Mouse (Mus musculus): ENCODE measurements around the gene As3mt. TPM values are rescaled to one million over a fixed set of nuclear protein-coding genes. Genes with fewer than 3 reads are reported as not detected.
"Not testable (repeated sequence)": the region's sequence is repeated elsewhere in the genome, so short reads cannot be mapped to it uniquely, and the experiment has no call there.

As3mt gene
- polyA plus RNA-seq, 1 experiment from 2014 or later, result 35.2 TPM

DNA sequence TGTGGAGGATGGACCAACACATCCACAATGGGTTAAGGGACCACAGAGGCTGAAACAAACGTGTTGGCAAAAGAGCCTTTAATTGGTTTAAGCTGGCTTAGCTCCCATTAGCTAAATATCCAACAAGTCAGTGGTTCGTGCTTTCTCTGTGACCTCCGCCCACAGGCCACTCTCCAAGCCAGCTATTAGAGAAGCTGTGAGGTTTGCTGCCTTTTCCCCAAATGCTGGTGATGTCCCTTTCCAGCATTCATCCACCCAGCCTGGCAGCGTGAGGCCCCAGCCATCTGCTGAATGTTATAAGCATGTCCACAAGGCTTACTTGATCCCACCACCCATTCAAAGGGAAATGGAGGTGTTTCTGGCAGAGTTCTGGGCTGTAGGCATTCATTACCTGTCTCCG lies 69.1 kb downstream of the As3mt start:
- WGBS, result 71% methylated on average over 5 of the region's 5 CpGs
- ATAC-seq (ENCODE audit: insufficient read depth, low FRiP score, low TSS enrichment) (no peak), DNase-seq (ENCODE audit: low spot score) (no peak)
- no peak overlapping the region for H3K4me3 ChIP-seq (ENCODE audit: low read depth, low read length)
- H3K4me1 ChIP-seq (ENCODE audit: control insufficient read depth, insufficient read depth, low read length), result no peaks in the 10 kb centered on the region
- H3K36me3 ChIP-seq (ENCODE audit: control insufficient read depth, insufficient read depth, low read length), result no peaks in the 10 kb centered on the region
- no peak overlapping the region for H3K4me2 ChIP-seq (ENCODE audit: low read depth)
- no peaks in the 10 kb centered on the region for H3K9me3 ChIP-seq (ENCODE audit: control insufficient read depth, low read length)
- no peak overlapping the region for H3K27ac ChIP-seq (ENCODE audit: low read depth, low read length)
- H3K9ac ChIP-seq (ENCODE audit: low read length), result no peak overlapping the region
- no peaks in the 10 kb centered on the region for H3K27me3 ChIP-seq (ENCODE audit: control insufficient read depth, insufficient read depth, low read length)

DNA sequence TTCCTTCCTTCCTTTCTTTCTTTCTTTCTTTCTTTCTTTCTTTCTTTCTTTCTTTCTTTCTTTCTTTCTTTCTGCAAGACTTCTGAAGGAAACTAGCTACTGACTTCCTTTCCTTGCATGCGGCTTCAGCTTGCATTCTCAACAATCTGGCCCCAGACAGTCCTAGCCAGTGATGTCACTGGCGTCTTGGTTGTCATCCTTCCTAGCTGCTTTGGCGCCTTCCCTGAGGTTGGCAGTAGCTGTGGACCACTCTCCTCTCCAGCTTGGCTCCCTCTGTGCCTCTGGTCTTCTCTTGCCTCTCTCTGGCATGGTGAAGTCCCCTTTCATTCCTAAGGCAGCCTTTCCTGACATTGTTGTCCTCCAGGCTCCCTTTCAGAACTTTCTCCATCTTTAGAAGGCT lies 69.6 kb downstream of the As3mt start:
- no peaks in the 10 kb centered on the region for H3K36me3 ChIP-seq (ENCODE audit: control insufficient read depth, insufficient read depth, low read length)
- 73% methylated on average over 3 of the region's 3 CpGs for WGBS
- no peaks in the 10 kb centered on the region for H3K9me3 ChIP-seq (ENCODE audit: control insufficient read depth, low read length)
- DNase-seq (ENCODE audit: low spot score), result no peak
- no peak for ATAC-seq (ENCODE audit: insufficient read depth, low FRiP score, low TSS enrichment)
- H3K4me1 ChIP-seq (ENCODE audit: control insufficient read depth, insufficient read depth, low read length), result no peaks in the 10 kb centered on the region
- H3K27ac ChIP-seq (ENCODE audit: low read depth, low read length), result no peak overlapping the region
- no peak overlapping the region for H3K9ac ChIP-seq (ENCODE audit: low read length)
- no peak overlapping the region for H3K4me3 ChIP-seq (ENCODE audit: low read depth, low read length)
- H3K4me2 ChIP-seq (ENCODE audit: low read depth), result no peak overlapping the region
- no peaks in the 10 kb centered on the region for H3K27me3 ChIP-seq (ENCODE audit: control insufficient read depth, insufficient read depth, low read length)

DNA sequence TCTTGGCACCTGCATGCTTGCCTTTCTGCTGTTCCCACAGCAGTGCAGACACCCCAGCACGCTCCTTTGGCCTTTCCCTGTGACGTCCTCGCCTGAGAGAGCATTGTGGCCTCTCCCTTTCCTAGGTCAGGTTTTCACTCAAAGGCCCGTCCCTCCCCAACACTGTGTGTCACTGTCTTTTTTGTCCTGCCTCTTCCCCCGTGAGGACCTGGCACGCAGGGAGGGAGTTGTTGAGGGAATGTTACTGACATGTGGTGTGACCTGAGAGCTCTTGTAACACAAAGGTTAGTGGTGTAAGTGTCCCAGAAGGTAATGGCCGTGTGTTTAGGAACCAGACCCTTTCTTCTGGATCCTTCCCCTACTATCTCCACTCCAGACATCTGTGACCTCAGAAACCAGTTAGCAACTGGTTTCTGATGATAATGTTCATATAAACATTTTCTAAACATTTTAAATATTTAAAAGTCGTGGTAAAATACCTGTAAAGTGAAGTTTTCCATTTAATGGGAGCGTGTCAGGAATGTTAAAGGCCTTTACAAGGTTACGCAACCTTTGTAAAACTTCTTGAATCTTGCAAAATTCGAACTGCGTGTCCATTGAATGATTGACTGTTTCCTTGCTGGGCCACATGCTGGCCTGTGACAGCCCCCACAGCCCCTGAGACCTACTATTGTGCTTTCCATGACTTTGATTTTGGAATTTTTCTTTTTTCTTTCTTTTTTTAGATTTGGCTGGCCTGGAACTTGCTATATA lies 70.8 kb downstream of the As3mt start:
- ATAC-seq (ENCODE audit: insufficient read depth, low FRiP score, low TSS enrichment) (no peak), DNase-seq (ENCODE audit: low spot score) (no peak)
- no peaks in the 10 kb centered on the region for H3K27me3 ChIP-seq (ENCODE audit: control insufficient read depth, insufficient read depth, low read length)
- H3K4me2 ChIP-seq (ENCODE audit: low read depth), result no peak overlapping the region
- 65% methylated on average over 12 of the region's 12 CpGs for WGBS
- no peaks in the 10 kb centered on the region for H3K4me1 ChIP-seq (ENCODE audit: control insufficient read depth, insufficient read depth, low read length)
- H3K27ac ChIP-seq (ENCODE audit: low read depth, low read length), result no peak overlapping the region
- no peak overlapping the region for H3K9ac ChIP-seq (ENCODE audit: low read length)
- no peaks in the 10 kb centered on the region for H3K9me3 ChIP-seq (ENCODE audit: control insufficient read depth, low read length)
- no peak overlapping the region for H3K4me3 ChIP-seq (ENCODE audit: low read depth, low read length)
- no peaks in the 10 kb centered on the region for H3K36me3 ChIP-seq (ENCODE audit: control insufficient read depth, insufficient read depth, low read length)

DNA sequence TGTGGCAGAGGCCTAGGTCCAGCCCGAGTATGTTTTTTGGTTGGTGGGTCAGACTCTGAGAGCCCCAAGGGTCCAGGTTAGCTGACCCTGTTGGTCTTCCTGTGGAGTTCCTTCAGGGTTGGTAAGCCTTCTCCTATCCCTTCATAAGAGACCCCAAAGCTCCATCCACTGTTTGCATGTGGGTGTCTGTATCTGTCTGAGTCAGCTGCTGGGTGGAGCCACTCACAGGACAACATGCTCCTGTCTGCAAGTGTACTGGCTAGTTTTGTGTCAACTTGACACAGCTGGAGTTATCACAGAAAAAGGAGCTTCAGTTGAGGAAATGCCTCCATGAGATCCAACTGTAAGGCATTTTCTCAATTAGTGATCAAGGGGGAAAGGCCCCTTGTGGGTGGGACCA lies 71.9 kb downstream of the As3mt start:
- not testable (repeated sequence) for DNase-seq (ENCODE audit: low spot score); H3K27me3 ChIP-seq (ENCODE audit: control insufficient read depth, insufficient read depth, low read length); H3K4me3 ChIP-seq (ENCODE audit: low read depth, low read length); H3K9ac ChIP-seq (ENCODE audit: low read length); H3K4me2 ChIP-seq (ENCODE audit: low read depth); H3K27ac ChIP-seq (ENCODE audit: low read depth, low read length); ATAC-seq (ENCODE audit: insufficient read depth, low FRiP score, low TSS enrichment); H3K36me3 ChIP-seq (ENCODE audit: control insufficient read depth, insufficient read depth, low read length); H3K9me3 ChIP-seq (ENCODE audit: control insufficient read depth, low read length); H3K4me1 ChIP-seq (ENCODE audit: control insufficient read depth, insufficient read depth, low read length)
- WGBS, result 85% methylated on average over 1 of the region's 1 CpGs

DNA sequence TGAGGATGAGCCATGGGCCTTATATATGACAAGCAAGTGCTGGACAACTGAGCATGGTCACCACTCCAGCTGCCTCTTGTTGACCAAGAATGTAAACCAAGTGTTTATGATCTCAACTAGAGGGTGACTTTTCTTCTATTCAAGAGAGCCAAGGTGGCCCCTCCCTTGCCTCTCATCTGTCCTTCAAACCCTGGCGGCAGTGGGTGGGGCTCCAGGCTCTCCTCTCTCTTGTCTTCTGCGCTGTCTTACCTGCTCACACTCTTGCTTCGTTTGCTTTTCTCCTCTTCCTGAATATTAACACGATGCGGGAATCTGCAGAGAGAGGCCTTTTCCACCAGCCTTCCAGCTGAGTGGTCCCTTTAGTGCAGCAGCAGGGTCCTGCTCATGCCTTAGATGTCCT lies 76.8 kb downstream of the As3mt start:
- H3K4me2 ChIP-seq (ENCODE audit: low read depth), result no peak overlapping the region
- no peak overlapping the region for H3K9ac ChIP-seq (ENCODE audit: low read length)
- no peaks in the 10 kb centered on the region for H3K27me3 ChIP-seq (ENCODE audit: control insufficient read depth, insufficient read depth, low read length)
- H3K4me1 ChIP-seq (ENCODE audit: control insufficient read depth, insufficient read depth, low read length), result no peaks in the 10 kb centered on the region
- H3K27ac ChIP-seq (ENCODE audit: low read depth, low read length), result no peak overlapping the region
- DNase-seq (ENCODE audit: low spot score) (no peak), ATAC-seq (ENCODE audit: insufficient read depth, low FRiP score, low TSS enrichment) (no peak)
- H3K9me3 ChIP-seq (ENCODE audit: control insufficient read depth, low read length), result no peaks in the 10 kb centered on the region
- H3K36me3 ChIP-seq (ENCODE audit: control insufficient read depth, insufficient read depth, low read length), result no peaks in the 10 kb centered on the region
- 72% methylated on average over 5 of the region's 5 CpGs for WGBS
- no peak overlapping the region for H3K4me3 ChIP-seq (ENCODE audit: low read depth, low read length)

DNA sequence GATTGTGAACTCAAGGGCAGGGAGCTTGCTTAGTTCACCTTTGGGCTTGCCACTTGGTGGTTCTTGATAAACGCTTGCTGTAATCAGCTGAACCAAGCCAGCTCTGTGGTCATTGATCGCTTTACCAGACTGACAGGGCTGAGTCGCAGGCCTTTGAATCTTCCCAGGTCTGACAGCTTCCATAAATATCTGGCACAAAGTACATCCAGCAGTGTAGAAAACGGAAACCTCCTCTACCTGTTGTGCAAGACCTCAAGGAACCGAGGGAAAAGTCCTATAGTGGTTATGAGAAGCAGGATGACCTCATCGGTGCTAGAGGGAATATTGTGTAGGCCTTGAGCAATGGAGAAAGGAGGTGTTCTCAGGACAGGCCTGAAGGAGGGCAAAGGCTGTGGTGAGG lies 77.2 kb downstream of the As3mt start:
- 86% methylated on average over 6 of the region's 6 CpGs for WGBS
- Histone ChIP-seq H3K4me3 (ENCODE audit: low read depth, low read length) (no peak overlapping the region), H3K9me3 (ENCODE audit: control insufficient read depth, low read length) (no peaks in the 10 kb centered on the region), H3K4me2 (ENCODE audit: low read depth) (no peak overlapping the region), H3K36me3 (ENCODE audit: control insufficient read depth, insufficient read depth, low read length) (no peaks in the 10 kb centered on the region), H3K27ac (ENCODE audit: low read depth, low read length) (no peak overlapping the region), H3K27me3 (ENCODE audit: control insufficient read depth, insufficient read depth, low read length) (no peaks in the 10 kb centered on the region), H3K4me1 (ENCODE audit: control insufficient read depth, insufficient read depth, low read length) (no peaks in the 10 kb centered on the region), H3K9ac (ENCODE audit: low read length) (no peak overlapping the region)
- ATAC-seq (ENCODE audit: insufficient read depth, low FRiP score, low TSS enrichment), result no peak
- no peak for DNase-seq (ENCODE audit: low spot score)

DNA sequence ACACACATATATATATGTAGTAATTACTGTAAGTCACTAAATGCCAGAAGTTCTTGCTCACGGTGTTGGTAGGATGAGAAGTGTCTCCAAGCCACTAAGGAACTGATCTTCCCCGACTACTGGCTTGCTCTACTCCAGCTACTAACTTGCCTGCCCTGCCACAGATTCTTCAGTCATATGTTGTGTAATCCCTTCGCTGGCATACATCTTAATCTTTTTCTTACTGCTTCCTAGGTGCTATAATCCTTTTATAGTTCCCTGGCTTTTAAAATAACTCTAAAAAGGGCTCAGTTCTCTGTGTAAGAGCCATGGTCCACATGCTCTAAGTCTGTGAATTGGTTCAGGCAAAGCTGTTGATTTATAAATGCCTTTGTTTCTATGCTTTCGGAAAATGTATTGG lies 78.4 kb downstream of the As3mt start:
- H3K27ac ChIP-seq (ENCODE audit: low read depth, low read length), result no peak overlapping the region
- H3K9me3 ChIP-seq (ENCODE audit: control insufficient read depth, low read length), result no peaks in the 10 kb centered on the region
- H3K27me3 ChIP-seq (ENCODE audit: control insufficient read depth, insufficient read depth, low read length), result no peaks in the 10 kb centered on the region
- no peaks in the 10 kb centered on the region for H3K36me3 ChIP-seq (ENCODE audit: control insufficient read depth, insufficient read depth, low read length)
- WGBS, result 90% methylated on average over 4 of the region's 4 CpGs
- no peak overlapping the region for H3K4me3 ChIP-seq (ENCODE audit: low read depth, low read length)
- no peak overlapping the region for H3K9ac ChIP-seq (ENCODE audit: low read length)
- DNase-seq (ENCODE audit: low spot score) (no peak), ATAC-seq (ENCODE audit: insufficient read depth, low FRiP score, low TSS enrichment) (no peak)
- no peak overlapping the region for H3K4me2 ChIP-seq (ENCODE audit: low read depth)
- no peaks in the 10 kb centered on the region for H3K4me1 ChIP-seq (ENCODE audit: control insufficient read depth, insufficient read depth, low read length)

DNA sequence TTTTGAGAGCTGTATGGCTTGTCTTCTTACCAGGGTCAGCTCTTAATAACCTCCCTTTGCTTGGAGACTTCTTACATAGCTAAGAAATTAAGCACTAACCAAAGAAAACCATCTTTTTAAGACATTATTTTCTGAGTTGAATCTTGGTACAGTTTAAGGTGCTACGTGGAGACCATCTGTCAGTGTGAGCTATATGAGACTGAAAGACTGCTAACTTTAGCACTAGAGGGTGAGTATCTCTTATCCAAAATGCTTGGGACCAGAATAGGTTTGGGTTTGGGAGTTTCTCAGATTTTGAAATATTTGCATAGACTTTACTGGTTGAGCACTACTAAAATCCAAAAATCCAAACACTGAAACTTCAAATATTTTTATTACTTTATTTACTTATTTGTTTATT lies 82.5 kb downstream of the As3mt start:
- H3K4me2 ChIP-seq (ENCODE audit: low read depth), result no peak overlapping the region
- 94% methylated on average over 1 of the region's 1 CpGs for WGBS
- H3K27me3 ChIP-seq (ENCODE audit: control insufficient read depth, insufficient read depth, low read length), result no peaks in the 10 kb centered on the region
- H3K9ac ChIP-seq (ENCODE audit: low read length), result no peak overlapping the region
- no peak for ATAC-seq (ENCODE audit: insufficient read depth, low FRiP score, low TSS enrichment)
- H3K27ac ChIP-seq (ENCODE audit: low read depth, low read length), result no peak overlapping the region
- no peak for DNase-seq (ENCODE audit: low spot score)
- no peaks in the 10 kb centered on the region for H3K4me1 ChIP-seq (ENCODE audit: control insufficient read depth, insufficient read depth, low read length)
- H3K36me3 ChIP-seq (ENCODE audit: control insufficient read depth, insufficient read depth, low read length), result no peaks in the 10 kb centered on the region
- no peak overlapping the region for H3K4me3 ChIP-seq (ENCODE audit: low read depth, low read length)
- H3K9me3 ChIP-seq (ENCODE audit: control insufficient read depth, low read length), result no peaks in the 10 kb centered on the region

All from neural tube, embryonic 11.5 days (tissue).